Mouse (Mus musculus) spleen, adult 12 weeks (tissue): Measurements from ENCODE around the gene Fhdc1.

Source experiments
- DNase-seq: peaks from one replicate; pipeline ENCODE4 v3.0.0; 2022; ENCODE audit warnings: low spot score

The Fhdc1 gene

GRCm38 (mm10) chr3:84480006-84480897 is at the start of gene Fhdc1:
Gene Fhdc1 (minus strand): TSS chr3:84480429.
- peak; percentile 71 for DNase-seq

GRCm38 (mm10) chr3:84529021-84529420 is 48.8 kb upstream of the Fhdc1 start:
- DNase-seq: no peak

GRCm38 (mm10) chr3:84524952-84525351 is 44.7 kb upstream of the Fhdc1 start:
- DNase-seq: no peak

- no peak for DNase-seq
Observed at GRCm38 (mm10) chr3:84516163-84516562, 35.9 kb upstream of the Fhdc1 start.

GRCm38 (mm10) chr3:84512774-84513515 is 32.7 kb upstream of the Fhdc1 start:
- DNase-seq: no peak

GRCm38 (mm10) chr3:84505193-84505592 is 25.0 kb upstream of the Fhdc1 start:
- no peak for DNase-seq

- no peak for DNase-seq
Observed at GRCm38 (mm10) chr3:84504291-84504690, 24.1 kb upstream of the Fhdc1 start.

GRCm38 (mm10) chr3:84502101-84502500 is 21.9 kb upstream of the Fhdc1 start:
- no peak for DNase-seq

GRCm38 (mm10) chr3:84500491-84500890 is 20.3 kb upstream of the Fhdc1 start:
- no peak for DNase-seq

GRCm38 (mm10) chr3:84497718-84498117 is 17.5 kb upstream of the Fhdc1 start:
- DNase-seq: no peak

GRCm38 (mm10) chr3:84492657-84493056 is 12.4 kb upstream of the Fhdc1 start:
- DNase-seq: no peak

- DNase-seq: no peak
Observed at GRCm38 (mm10) chr3:84492148-84492547, 11.9 kb upstream of the Fhdc1 start.

GRCm38 (mm10) chr3:84488716-84489115 is 8.5 kb upstream of the Fhdc1 start:
- DNase-seq: no peak

- no peak for DNase-seq
Observed at GRCm38 (mm10) chr3:84484891-84485290, 4.7 kb upstream of the Fhdc1 start.

- no peak for DNase-seq
Observed at GRCm38 (mm10) chr3:84484333-84484732, 4.1 kb upstream of the Fhdc1 start.

GRCm38 (mm10) chr3:84482121-84482520 is 1.9 kb upstream of the Fhdc1 start:
- no peak for DNase-seq

GRCm38 (mm10) chr3:84481104-84481503 is 875 bp upstream of the Fhdc1 start:
- peak; percentile 46 for DNase-seq

GRCm38 (mm10) chr3:84479293-84480005 is 780 bp downstream of the Fhdc1 start:
- DNase-seq: peak; percentile 78

GRCm38 (mm10) chr3:84478896-84479292 is 1.3 kb downstream of the Fhdc1 start:
- DNase-seq: no peak

- DNase-seq: peak; percentile 50
Observed at GRCm38 (mm10) chr3:84478195-84478594, 2.0 kb downstream of the Fhdc1 start.

- DNase-seq: no peak
Observed at GRCm38 (mm10) chr3:84477498-84477897, 2.7 kb downstream of the Fhdc1 start.

GRCm38 (mm10) chr3:84474981-84475775 is 5.1 kb downstream of the Fhdc1 start:
- no peak for DNase-seq
